Mouse (Mus musculus): ENCODE measurements around the gene Ptafr.

DNA sequence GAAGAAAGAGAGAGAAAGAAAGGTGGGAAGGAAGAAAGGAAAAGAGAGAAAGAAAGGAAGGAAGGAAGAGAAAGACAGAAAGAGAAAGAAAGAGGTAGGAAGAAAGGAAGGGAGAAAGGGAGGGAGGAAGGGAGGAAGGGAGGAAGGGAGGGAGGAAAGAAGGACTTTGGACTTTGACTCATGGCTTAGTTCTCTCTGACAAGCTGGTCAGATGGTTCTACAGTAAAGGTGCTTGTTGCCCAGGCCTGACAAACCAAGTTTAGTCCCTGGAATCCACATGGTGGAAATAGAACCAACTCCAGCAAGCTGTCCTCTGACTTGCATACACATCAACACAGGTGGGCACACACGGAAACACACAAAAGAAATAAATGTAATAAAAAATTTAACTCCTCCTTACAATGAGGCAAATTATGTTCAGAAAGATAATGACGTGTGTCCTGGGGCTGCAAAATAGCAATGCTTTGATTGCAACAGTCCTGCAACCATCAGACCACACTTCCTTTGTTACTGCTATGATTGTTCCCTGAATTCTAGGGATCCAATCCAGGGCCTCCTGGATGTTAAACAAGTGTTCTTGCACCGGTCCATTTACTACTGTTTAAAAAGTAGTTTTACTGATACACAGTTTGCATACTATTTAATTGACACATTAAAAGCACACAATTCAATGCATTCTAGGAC lies 46.6 kb downstream of the Ptafr start:
- TF ChIP-seq POLR2A (IDR thresholded peaks at IDR 0.05; ENCODE audit: borderline replicate concordance, low read depth, low read length) (no peak), CTCF (IDR thresholded peaks at IDR 0.05; ENCODE audit: low read depth, low read length) (no peak)
